Mouse (Mus musculus): ENCODE data around the gene Cic. TPM values are rescaled to one million over a fixed set of nuclear protein-coding genes. Genes with fewer than 3 reads are reported as not detected.
"Not testable (repeated sequence)": the region's sequence is repeated elsewhere in the genome, so short reads cannot be mapped to it uniquely, and the experiment has no call there.

Cic gene
- polyA plus RNA-seq, 1 experiment from 2014 or later: 32.4 TPM

- Histone ChIP-seq H3K4me2 (peak overlapping the region; percentile 94), H3K36me3 (peaks cover 36% of the 10 kb centered on the region), H3K9me3 (replicated peaks) (no peaks in the 10 kb centered on the region), H3K4me3 (replicated peaks) (peak overlapping the region; percentile 76), H3K27me3 (no peaks in the 10 kb centered on the region), H3K27ac (peak overlapping the region; percentile 98), H3K9ac (peak overlapping the region; percentile 75), H3K4me1 (peaks cover 69% of the 10 kb centered on the region)
- WGBS: 9% methylated on average over 3 of the region's 3 CpGs
- no peak for ATAC-seq (replicated peaks; ENCODE audit: low FRiP score)
These were observed 20.0 kb upstream of the Cic start for GRCm38 (mm10) chr7:25247498-25247897.

- Histone ChIP-seq H3K9ac (peak overlapping the region; percentile 75), H3K36me3 (peaks cover 30% of the 10 kb centered on the region), H3K27me3 (no peaks in the 10 kb centered on the region), H3K4me1 (peaks cover 68% of the 10 kb centered on the region), H3K9me3 (replicated peaks) (no peaks in the 10 kb centered on the region), H3K4me2 (peak overlapping the region; percentile 94), H3K4me3 (replicated peaks) (peak overlapping the region; percentile 76), H3K27ac (peak overlapping the region; percentile 98)
- 2% methylated on average over 18 of the region's 18 CpGs for WGBS
- no peak; the same call in 1 of the 2 replicates for ATAC-seq (replicated peaks; ENCODE audit: low FRiP score)
These were observed 19.4 kb upstream of the Cic start for GRCm38 (mm10) chr7:25248018-25248647.

GRCm38 (mm10) chr7:25248846-25249313, 18.6 kb upstream of the Cic start:
- H3K4me1 ChIP-seq: peaks cover 63% of the 10 kb centered on the region
- peak overlapping the region; percentile 75 for H3K9ac ChIP-seq
- no peaks in the 10 kb centered on the region for H3K27me3 ChIP-seq
- H3K4me3 ChIP-seq (replicated peaks): peak overlapping the region; percentile 76
- WGBS: 0% methylated on average over 25 of the region's 25 CpGs
- peak overlapping the region; percentile 98 for H3K27ac ChIP-seq
- peak overlapping the region; percentile 94 for H3K4me2 ChIP-seq
- H3K9me3 ChIP-seq (replicated peaks): no peaks in the 10 kb centered on the region
- ATAC-seq (replicated peaks; ENCODE audit: low FRiP score): no peak; the same call in 1 of the 2 replicates
- H3K36me3 ChIP-seq: peaks cover 24% of the 10 kb centered on the region

GRCm38 (mm10) chr7:25249314-25250140, 18.0 kb upstream of the Cic start:
- peak overlapping the region; percentile 98 for H3K27ac ChIP-seq
- 0% methylated on average over 50 of the region's 73 CpGs for WGBS
- no peaks in the 10 kb centered on the region for H3K9me3 ChIP-seq (replicated peaks)
- peaks cover 56% of the 10 kb centered on the region for H3K4me1 ChIP-seq
- H3K36me3 ChIP-seq: peaks cover 19% of the 10 kb centered on the region
- H3K4me3 ChIP-seq (replicated peaks): peak overlapping the region; percentile 76
- peak overlapping the region; percentile 75 for H3K9ac ChIP-seq
- H3K4me2 ChIP-seq: peak overlapping the region; percentile 94
- ATAC-seq (replicated peaks; ENCODE audit: low FRiP score): peak; percentile 67
- no peaks in the 10 kb centered on the region for H3K27me3 ChIP-seq

GRCm38 (mm10) chr7:25250141-25250972, 17.1 kb upstream of the Cic start, which contains the start of gene Erf:
Gene Erf, minus strand, starts transcription at chr7:25250761.
- H3K9ac ChIP-seq: peak within 1 kb of the TSS; percentile 75
- H3K4me2 ChIP-seq: peak within 1 kb of the TSS; percentile 94
- no peaks in the 10 kb centered on the region for H3K9me3 ChIP-seq (replicated peaks)
- H3K36me3 ChIP-seq: peaks cover 10% of the 10 kb centered on the region
- peak; percentile 78 for ATAC-seq (replicated peaks; ENCODE audit: low FRiP score)
- peak within 1 kb of the TSS; percentile 76 for H3K4me3 ChIP-seq (replicated peaks)
- no peaks in the 10 kb centered on the region for H3K27me3 ChIP-seq
- peaks cover 48% of the 10 kb centered on the region for H3K4me1 ChIP-seq
- WGBS: under 1% methylated on average over 60 of the region's 81 CpGs
- H3K27ac ChIP-seq: peak within 1 kb of the TSS; percentile 98

GRCm38 (mm10) chr7:25251071-25251791, 16.3 kb upstream of the Cic start:
- H3K27ac ChIP-seq: peak overlapping the region; percentile 98
- H3K9ac ChIP-seq: peak overlapping the region; percentile 56
- peak overlapping the region; percentile 76 for H3K4me3 ChIP-seq (replicated peaks)
- H3K4me1 ChIP-seq: peaks cover 39% of the 10 kb centered on the region
- no peaks in the 10 kb centered on the region for H3K9me3 ChIP-seq (replicated peaks)
- no peaks in the 10 kb centered on the region for H3K27me3 ChIP-seq
- peak; percentile 28 for ATAC-seq (replicated peaks; ENCODE audit: low FRiP score)
- H3K4me2 ChIP-seq: peak overlapping the region; percentile 94
- peaks cover 2% of the 10 kb centered on the region; the same call in 1 of the 2 replicates for H3K36me3 ChIP-seq
- whole genome bisulfite sequencing: 2% methylated on average over 22 of the region's 22 CpGs

GRCm38 (mm10) chr7:25251822-25252221, 15.7 kb upstream of the Cic start:
- Histone ChIP-seq H3K27me3 (no peaks in the 10 kb centered on the region), H3K4me1 (peaks cover 34% of the 10 kb centered on the region), H3K9me3 (replicated peaks) (no peaks in the 10 kb centered on the region), H3K27ac (peak overlapping the region; percentile 98), H3K36me3 (no peaks in the 10 kb centered on the region), H3K9ac (peak overlapping the region; percentile 56; the same call in 1 of the 2 replicates), H3K4me2 (peak overlapping the region; percentile 94), H3K4me3 (replicated peaks) (peak overlapping the region; percentile 76)
- 16% methylated on average over 8 of the region's 8 CpGs for WGBS
- ATAC-seq (replicated peaks; ENCODE audit: low FRiP score): no peak

GRCm38 (mm10) chr7:25261896-25262295, 5.6 kb upstream of the Cic start:
- no peak overlapping the region for H3K4me2 ChIP-seq
- H3K27ac ChIP-seq: no peak overlapping the region
- WGBS: 82% methylated on average over 1 of the region's 1 CpGs
- no peak for ATAC-seq (replicated peaks; ENCODE audit: low FRiP score)
- H3K9me3 ChIP-seq (replicated peaks): no peaks in the 10 kb centered on the region
- no peaks in the 10 kb centered on the region for H3K36me3 ChIP-seq
- H3K4me1 ChIP-seq: peaks cover 9% of the 10 kb centered on the region
- no peak overlapping the region for H3K4me3 ChIP-seq (replicated peaks)
- no peak overlapping the region for H3K9ac ChIP-seq
- no peaks in the 10 kb centered on the region for H3K27me3 ChIP-seq

GRCm38 (mm10) chr7:25263968-25264870, 3.3 kb upstream of the Cic start:
- H3K9ac ChIP-seq: no peak overlapping the region
- no peaks in the 10 kb centered on the region for H3K36me3 ChIP-seq
- H3K4me2 ChIP-seq: no peak overlapping the region
- no peaks in the 10 kb centered on the region for H3K27me3 ChIP-seq
- 29% methylated on average over 17 of the region's 17 CpGs for WGBS
- no peak for ATAC-seq (replicated peaks; ENCODE audit: low FRiP score)
- H3K9me3 ChIP-seq (replicated peaks): no peaks in the 10 kb centered on the region
- H3K4me1 ChIP-seq: peaks cover 18% of the 10 kb centered on the region
- no peak overlapping the region for H3K4me3 ChIP-seq (replicated peaks)
- no peak overlapping the region for H3K27ac ChIP-seq

- not testable (repeated sequence) for H3K4me3 ChIP-seq (replicated peaks); ATAC-seq (replicated peaks; ENCODE audit: low FRiP score); H3K9me3 ChIP-seq (replicated peaks); H3K27me3 ChIP-seq; H3K9ac ChIP-seq; H3K4me2 ChIP-seq; H3K27ac ChIP-seq; H3K36me3 ChIP-seq
- 97% methylated on average over 5 of the region's 5 CpGs for WGBS
- peaks cover 33% of the 10 kb centered on the region for H3K4me1 ChIP-seq
These were observed 1.8 kb upstream of the Cic start for GRCm38 (mm10) chr7:25265743-25266142.
